In genomic region chr1:51998542-51998941, GRCm38 (mm10) we compare ENCODE assay signal across 8 mouse cellular contexts. TPM values are rescaled to one million over a fixed set of nuclear protein-coding genes. Genes with fewer than 3 reads are reported as not detected.
DNase-seq lines count a peak whose midpoint lies in the region; ATAC-seq and TF ChIP-seq lines count a peak whose summit lies in the region.
"Had no signal": no experiment of that assay in that cellular context is flagged by ENCODE, and none has a peak within 500 bp of the region (broad histone marks: within the 10 kb centered on the region; RNA-seq: fewer than 3 reads in every experiment).

No protein-coding gene starts in this region.

- no peak overlapping the region for H3K9ac ChIP-seq in limb, embryonic 11.5 days (ENCODE audit: low read length)

- H3K4me2 ChIP-seq in limb, embryonic 11.5 days (ENCODE audit: low read depth, severe bottlenecking): no peak overlapping the region

- no peak overlapping the region for H3K4me3 ChIP-seq in limb, embryonic 11.5 days (ENCODE audit: low read depth, low read length)
- H3K4me3 ChIP-seq in limb, embryonic 10.5 days: no peak overlapping the region
- H3K4me3 ChIP-seq in small intestine, adult 2 months (ENCODE audit: low read depth, low read length): no peak overlapping the region
- H3K4me3 ChIP-seq: erythroblast, embryonic 14.5 days had no signal

- intact Hi-C loops in gastrocnemius, postnatal 14 days (cut with DNase I; ENCODE audit: low total_unique reads): no loop called here
- intact Hi-C loops in left cerebral cortex, postnatal 4 days (cut with DNase I): no loop called here

- H3K27me3 ChIP-seq in limb, embryonic 11.5 days (ENCODE audit: control insufficient read depth, insufficient read depth, low read length): no peaks in the 10 kb centered on the region
- H3K27me3 ChIP-seq in limb, embryonic 10.5 days (ENCODE audit: low read depth, poor library complexity, severe bottlenecking): no peaks in the 10 kb centered on the region
- H3K27me3 ChIP-seq in small intestine, adult 2 months (ENCODE audit: control insufficient read depth, insufficient read depth, low read length): no peaks in the 10 kb centered on the region

- ATAC-seq in limb, embryonic 11.5 days (ENCODE audit: insufficient number of reproducible peaks, low FRiP score, low TSS enrichment, low read depth): no peak

- no peaks in the 10 kb centered on the region for H3K36me3 ChIP-seq in limb, embryonic 11.5 days (ENCODE audit: control insufficient read depth, insufficient read depth, low read length)
- H3K36me3 ChIP-seq in limb, embryonic 10.5 days: no peaks in the 10 kb centered on the region
- H3K36me3 ChIP-seq in small intestine, adult 2 months (ENCODE audit: control insufficient read depth, insufficient read depth, low read length): no peaks in the 10 kb centered on the region

- no peak for TF ChIP-seq POLR2A in small intestine, adult 2 months (IDR thresholded peaks at IDR 0.05; ENCODE audit: low read depth, low read length)

- H3K9me3 ChIP-seq in limb, embryonic 11.5 days (ENCODE audit: control insufficient read depth, low read length): no peaks in the 10 kb centered on the region
- H3K9me3 ChIP-seq in limb, embryonic 10.5 days (replicated peaks): no peaks in the 10 kb centered on the region

- TF ChIP-seq CTCF in small intestine, adult 2 months (IDR thresholded peaks at IDR 0.05; ENCODE audit: extremely low read depth, insufficient read length, insufficient replicate concordance, low read depth, low read length): peak; percentile 52; the same call in 1 of the 2 replicates

- no peak overlapping the region for H3K27ac ChIP-seq in limb, embryonic 11.5 days (replicated peaks; ENCODE audit: low read depth, low read length)
- no peak overlapping the region for H3K27ac ChIP-seq in limb, embryonic 10.5 days
- no peak overlapping the region for H3K27ac ChIP-seq in small intestine, adult 2 months (ENCODE audit: insufficient read depth, low read depth, low read length)

- peak; percentile 40 for DNase-seq in limb, embryonic 11.5 days (ENCODE audit: low spot score)
- no peak for DNase-seq in limb, embryonic 10.5 days (ENCODE audit: low spot score)
- DNase-seq in ES-CJ7 (ENCODE audit: low read depth, low spot score): peak; percentile 68
- peak; percentile 66 for DNase-seq in adrenal gland, postnatal 10 days
- DNase-seq in gastrocnemius, postnatal 14 days: peak; percentile 29
- peak; percentile 56 for DNase-seq in left cerebral cortex, postnatal 4 days

- H3K4me1 ChIP-seq in limb, embryonic 11.5 days (ENCODE audit: control insufficient read depth, insufficient read depth, low read length): 0 out of 2 replicates have a peak, but pooled peaks cover 3% of the 10 kb centered on the region
- peaks cover 13% of the 10 kb centered on the region for H3K4me1 ChIP-seq in limb, embryonic 10.5 days
- no peaks in the 10 kb centered on the region; the same call in 1 of the 2 replicates for H3K4me1 ChIP-seq in small intestine, adult 2 months (ENCODE audit: control insufficient read depth, insufficient read depth, insufficient read length, low read length)

- WGBS in limb, embryonic 11.5 days: 52% methylated on average over 5 of the region's 5 CpGs
- WGBS in limb, embryonic 10.5 days: 54% methylated on average over 5 of the region's 5 CpGs
- WGBS in small intestine, adult 2 months: 22% methylated on average over 5 of the region's 5 CpGs

RNA-seq across cellular contexts. Expression of gene Stat4, which starts 11.6 kb away (rescaled TPM):
- polyA plus RNA-seq in limb, embryonic 11.5 days (2014; fragmentation: Nextera tagmentation; extraction: Ambion mirVana): 2.5 and 2.7 TPM in 2 replicates
- polyA plus RNA-seq in limb, embryonic 10.5 days (2016; fragmentation: Nextera tagmentation; extraction: Ambion mirVana): 1.1 and 1.9 TPM in 2 replicates
- 1 to 10 TPM; 1.7 to 2.1 TPM for total RNA-seq in adrenal gland, postnatal 10 days (2021)
- not detected for total RNA-seq in gastrocnemius, postnatal 14 days (2021)
- 1 to 10 TPM; 3.8 to 4.7 TPM for total RNA-seq in left cerebral cortex, postnatal 4 days (2021)
- polyA plus RNA-seq in small intestine, adult 2 months (2012; rRNA removed): 0.22 and 0.34 TPM in 2 replicates
- polyA plus RNA-seq: erythroblast, embryonic 14.5 days had no signal
